Mouse (Mus musculus) 416B (cell line): ENCODE results near the gene Nsun2.

Experiments used
- DNase-seq: peaks from one replicate; pipeline ENCODE4 v3.0.0; 2011; ENCODE audit warnings: low read depth

Nsun2 gene

GRCm38 (mm10) chr13:69524158-69524530 is 9.4 kb upstream of the Nsun2 start:
- no peak for DNase-seq

- DNase-seq: no peak
These were observed 7.7 kb upstream of the Nsun2 start for GRCm38 (mm10) chr13:69525867-69526266.

- DNase-seq: no peak
These were observed 5.0 kb upstream of the Nsun2 start for GRCm38 (mm10) chr13:69528531-69528930.

DNA sequence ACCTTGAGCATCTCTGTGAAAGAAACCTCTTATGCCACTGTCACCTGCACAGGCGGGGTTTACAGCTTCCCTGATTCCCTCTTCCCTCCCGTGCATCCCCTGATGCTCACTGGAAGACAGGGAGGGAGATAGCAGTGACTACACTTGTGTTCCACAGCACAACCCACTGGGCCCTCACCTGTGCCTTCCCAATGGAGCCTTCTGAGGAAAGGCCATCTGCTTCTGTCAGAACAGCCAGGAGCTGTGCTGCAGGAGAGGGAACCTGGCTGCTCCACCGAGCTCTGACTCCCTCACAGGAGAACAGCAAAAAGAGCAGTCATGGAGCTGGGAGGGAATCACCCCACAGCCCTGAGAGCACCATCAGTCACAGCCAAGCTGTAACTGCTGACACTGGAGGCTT is 3.4 kb upstream of the Nsun2 start:
- DNase-seq: no peak

DNA sequence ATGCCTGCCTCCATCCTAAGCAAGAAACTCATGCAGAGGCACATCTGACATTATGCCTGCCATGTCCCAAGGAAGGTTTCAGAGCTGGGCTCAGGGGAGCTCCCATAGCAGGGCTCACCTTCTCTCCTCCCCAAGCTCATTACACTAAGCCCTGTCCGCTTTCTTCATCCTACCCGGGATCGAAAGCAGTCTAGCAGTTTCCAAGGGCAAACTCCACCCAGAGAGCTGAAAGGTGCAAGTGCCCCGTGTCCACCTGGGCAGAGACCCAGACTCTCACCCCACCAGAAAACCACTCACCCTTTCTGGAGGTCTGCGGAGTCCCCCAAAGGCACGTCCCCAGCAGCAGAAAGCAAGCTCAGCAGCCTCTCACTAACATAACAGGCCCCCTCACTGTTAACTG is 2.6 kb upstream of the Nsun2 start:
- DNase-seq: no peak

DNA sequence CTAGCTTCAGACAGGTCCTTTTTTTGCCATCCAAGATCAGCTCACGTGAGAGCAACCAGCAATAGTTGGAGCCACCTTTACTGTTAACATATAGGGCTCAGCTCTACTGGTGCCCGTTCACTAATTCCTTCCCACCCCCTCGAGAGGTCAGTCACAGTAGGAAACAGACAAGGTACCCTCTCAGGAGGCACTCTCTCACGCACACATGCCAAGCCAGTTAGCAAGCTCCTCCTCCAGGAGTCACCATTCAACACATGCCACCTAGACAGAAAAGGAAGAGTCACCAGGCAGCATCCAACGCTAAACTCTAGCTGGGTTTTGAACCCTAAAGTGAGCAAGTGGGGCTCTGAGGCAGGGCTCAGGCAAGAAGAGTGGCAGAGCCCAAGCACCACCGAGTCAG is 2.1 kb upstream of the Nsun2 start:
- no peak for DNase-seq

DNA sequence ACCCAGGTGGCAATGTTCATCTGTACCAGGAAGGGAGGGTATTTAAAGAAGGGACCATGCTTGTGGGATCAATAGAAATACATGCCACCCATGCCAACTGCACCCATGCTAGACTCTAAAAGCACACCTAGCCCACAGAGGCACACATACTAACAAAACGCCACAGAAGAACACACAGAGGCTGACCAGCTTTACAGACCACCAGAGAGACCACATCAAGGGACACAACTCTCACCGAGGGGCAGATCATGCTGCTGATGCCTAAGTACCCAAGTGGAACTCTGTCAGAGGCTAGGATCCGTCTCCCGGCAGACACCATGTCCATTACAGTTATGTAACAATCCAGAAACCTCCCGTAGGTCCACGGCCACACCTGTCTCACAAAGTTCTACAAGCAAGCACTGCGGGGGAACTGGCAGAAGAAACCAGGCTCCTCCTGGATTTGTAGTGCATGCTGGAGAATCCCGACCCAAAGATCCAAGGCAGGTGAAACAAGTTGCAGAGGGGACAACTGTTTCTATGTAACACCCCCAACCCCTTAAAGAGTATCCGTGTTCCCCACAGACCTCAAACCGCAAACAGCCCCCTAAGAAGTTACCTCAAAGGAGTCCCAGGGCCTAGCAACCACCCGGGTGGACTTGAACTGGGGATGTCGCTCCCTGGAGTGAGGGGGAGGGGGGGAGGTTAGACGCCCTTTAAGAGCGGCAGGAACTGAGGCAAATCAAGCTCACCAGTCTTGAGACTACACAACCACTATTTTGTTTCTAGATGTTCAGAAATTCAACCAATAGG is 1.2 kb upstream of the Nsun2 start:
- DNase-seq: no peak

DNA sequence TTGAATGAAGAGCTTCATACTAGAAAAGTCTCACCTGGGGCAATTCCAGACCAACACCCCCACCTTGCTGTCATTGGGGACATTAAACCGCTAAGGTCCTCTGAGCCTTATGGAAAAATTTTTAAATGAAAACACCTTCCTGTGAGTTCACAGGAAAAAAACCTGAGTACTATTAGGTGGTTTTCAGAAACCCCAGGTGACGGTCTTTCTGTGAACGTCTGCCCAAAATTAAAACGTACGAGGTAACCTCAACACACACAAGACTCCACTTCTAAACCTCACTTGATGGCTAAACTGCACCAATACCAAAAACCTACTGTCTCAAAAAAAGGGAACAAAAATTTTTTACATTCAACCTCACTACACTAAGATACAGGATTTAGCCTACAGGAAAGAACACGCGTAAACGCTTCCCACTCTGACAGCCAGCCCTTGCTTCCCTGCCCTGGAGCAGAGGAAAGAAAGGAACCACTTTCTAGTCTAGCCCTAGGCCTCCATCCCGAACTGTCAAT is 597 bp upstream of the Nsun2 start:
- no peak for DNase-seq

DNA sequence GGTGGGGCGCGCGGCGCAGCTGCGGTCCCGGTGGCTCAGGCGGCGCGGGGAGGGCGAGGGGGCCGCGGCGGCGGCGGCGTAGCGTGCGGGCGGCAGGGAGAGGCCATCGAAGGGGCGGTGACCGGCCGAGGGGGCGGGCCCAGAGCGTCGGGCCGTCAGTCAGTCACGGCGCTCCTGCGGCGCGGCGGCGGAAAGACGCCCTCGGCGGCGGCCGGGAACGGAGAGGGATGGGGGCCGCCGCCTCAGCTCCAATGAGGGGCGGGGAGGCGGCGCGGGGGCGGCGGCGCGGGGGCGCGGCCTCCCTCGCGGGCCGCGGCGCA is 748 bp downstream of the Nsun2 start, which contains the start of gene Tent4a:
Gene Tent4a (minus strand): TSS at position 284 of the 320 bp plus-strand sequence.
- no peak for DNase-seq

GRCm38 (mm10) chr13:69534654-69535551 is 1.4 kb downstream of the Nsun2 start:
- DNase-seq: peak; percentile 95

- DNase-seq: no peak
These were observed 2.5 kb downstream of the Nsun2 start for GRCm38 (mm10) chr13:69536021-69536420.

DNA sequence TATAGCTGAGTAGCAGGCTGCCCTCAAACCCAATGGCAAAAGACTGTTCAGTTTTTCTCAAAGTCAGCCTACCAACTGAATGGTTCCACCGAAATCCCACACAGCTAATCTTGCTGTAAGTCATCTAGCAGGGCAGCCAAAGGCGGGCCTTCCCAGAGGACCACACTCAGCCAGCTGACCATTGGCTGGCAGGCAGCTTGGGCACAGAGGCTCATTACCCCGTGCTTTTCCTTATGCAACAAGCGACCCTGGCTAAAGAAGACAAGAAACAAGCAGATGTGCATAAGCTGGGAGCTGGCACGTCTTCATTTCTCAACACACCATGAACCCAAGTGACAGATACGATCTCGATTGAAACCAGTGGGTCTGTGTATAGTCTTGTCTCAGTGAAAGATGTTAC is 3.8 kb downstream of the Nsun2 start:
- DNase-seq: no peak

- DNase-seq: peak; percentile 36
These were observed 4.8 kb downstream of the Nsun2 start for GRCm38 (mm10) chr13:69538327-69538726.

DNA sequence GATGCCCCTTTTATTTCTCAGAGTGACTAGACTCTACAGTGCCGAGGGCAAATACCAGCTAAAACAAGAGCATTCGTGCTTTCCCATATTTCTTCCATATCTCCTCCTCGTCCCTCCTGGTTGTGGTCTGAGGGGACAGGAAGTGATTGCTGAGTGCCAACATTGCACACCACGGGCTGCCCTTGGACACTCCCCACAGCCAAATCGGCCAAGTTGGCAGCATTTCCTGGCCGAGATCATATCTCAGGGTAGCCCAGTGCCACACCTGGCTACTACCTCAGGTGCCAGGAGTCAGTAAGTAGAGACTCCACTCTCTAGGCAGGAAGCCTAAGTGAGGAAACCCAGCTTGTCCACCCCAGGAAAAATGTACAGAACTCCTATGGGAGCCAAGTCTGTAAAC is 7.7 kb downstream of the Nsun2 start:
- peak; percentile 36 for DNase-seq

DNA sequence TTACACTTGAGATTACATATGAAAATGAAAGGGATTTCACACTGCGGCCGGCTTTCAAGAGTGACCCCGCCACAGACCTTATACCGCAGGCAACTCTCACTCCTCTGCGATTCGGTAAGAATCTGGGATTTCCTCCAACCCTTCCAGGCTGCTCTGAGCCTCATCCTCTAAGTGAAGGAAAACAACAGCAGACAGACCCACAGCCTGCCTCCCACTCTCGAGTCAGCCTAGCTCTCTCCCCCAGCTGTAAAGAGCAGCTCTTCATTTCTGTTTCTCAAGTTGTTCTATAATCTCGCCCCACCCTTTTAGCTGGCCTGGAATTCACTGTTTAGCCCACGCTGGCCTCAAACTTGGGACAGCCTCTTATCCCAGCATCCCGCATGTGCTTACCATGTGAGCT is 8.2 kb downstream of the Nsun2 start:
- no peak for DNase-seq

GRCm38 (mm10) chr13:69542571-69543352 is 9.2 kb downstream of the Nsun2 start:
- DNase-seq: no peak

DNA sequence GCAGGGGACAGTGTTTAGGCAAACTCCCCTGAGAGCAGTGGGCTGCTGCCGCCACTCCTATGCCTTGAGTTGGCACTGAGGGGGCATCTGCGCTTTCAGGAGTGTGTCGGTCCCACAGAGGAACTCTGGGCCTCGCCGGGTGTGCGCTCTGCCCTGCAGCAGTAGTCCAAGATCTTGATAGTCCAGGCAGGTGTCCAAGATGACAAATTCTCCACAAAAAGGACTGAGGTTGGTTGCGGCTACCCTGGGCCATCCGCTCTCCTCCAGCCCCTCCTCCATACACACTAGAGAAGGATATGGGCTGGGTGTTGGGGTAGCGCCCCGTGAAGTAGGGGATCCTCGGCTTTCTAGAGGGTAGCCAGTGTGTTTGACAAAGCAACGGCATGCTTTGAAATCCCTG is 10.0 kb downstream of the Nsun2 start:
- DNase-seq: no peak

GRCm38 (mm10) chr13:69545019-69545418 is 11.5 kb downstream of the Nsun2 start:
- peak; percentile 58 for DNase-seq

GRCm38 (mm10) chr13:69547488-69548180 is 14.1 kb downstream of the Nsun2 start:
- DNase-seq: no peak

DNA sequence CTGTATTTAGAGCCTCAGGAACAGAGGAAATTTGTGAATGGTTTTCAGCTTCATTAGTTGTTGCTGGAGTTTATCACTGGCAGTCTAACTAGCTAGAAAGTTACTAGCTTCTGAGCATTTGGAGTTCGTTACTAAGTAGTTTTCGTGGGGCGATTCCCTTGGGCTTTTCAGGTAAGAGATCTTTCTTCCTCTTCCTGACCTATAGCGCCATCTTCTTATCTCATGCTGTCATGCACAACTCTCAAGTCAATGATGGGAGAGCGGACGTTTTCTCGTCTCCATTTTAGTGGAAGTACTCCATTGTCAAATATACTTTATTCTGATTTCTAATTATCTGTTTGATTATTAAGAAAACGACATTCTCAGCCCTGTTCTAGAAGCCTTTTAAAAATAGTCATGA is 16.4 kb downstream of the Nsun2 start:
- DNase-seq: no peak

- no peak for DNase-seq
These were observed 17.3 kb downstream of the Nsun2 start for GRCm38 (mm10) chr13:69550831-69551230.

GRCm38 (mm10) chr13:69553024-69553423 is 19.5 kb downstream of the Nsun2 start:
- DNase-seq: peak; percentile 62
